In the genomic region with DNA sequence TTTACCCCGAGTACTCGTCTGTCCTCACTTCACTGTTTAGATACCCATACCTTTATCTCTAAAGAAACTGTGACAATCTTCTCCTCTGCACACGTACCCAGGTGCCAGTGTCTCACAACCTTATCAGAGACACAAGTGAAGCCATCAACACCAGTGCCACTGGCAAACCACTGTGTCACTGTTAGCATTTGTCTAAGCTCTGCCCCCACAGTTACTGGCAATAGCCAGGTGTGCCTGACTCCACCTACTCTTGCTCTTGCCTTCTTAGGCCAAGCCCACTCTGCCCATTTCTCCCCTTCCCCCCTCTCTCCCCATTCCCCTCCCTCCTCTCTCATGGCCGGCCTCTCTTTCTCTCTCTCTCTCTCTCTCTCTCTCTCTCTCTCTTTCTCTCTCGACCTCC, we compare ENCODE assay signal across 24 mouse cellular contexts. TPM values are rescaled to one million over a fixed set of nuclear protein-coding genes. Genes with fewer than 3 reads are reported as not detected.
A peak's percentile ranks its signal among the peaks of the same experiment; 100 is the strongest.
DNase-seq lines count a peak whose midpoint lies in the region; ATAC-seq and TF ChIP-seq lines count a peak whose summit lies in the region.
"Had no signal": no experiment of that assay in that cellular context is flagged by ENCODE, and none has a peak within 500 bp of the region (broad histone marks: within the 10 kb centered on the region; RNA-seq: fewer than 3 reads in every experiment).

No protein-coding gene starts in this region.

- no peak overlapping the region for H3K27ac ChIP-seq in midbrain, embryonic 11.5 days (ENCODE audit: low read depth, low read length)
- H3K27ac ChIP-seq in midbrain, embryonic 14.5 days (replicated peaks; ENCODE audit: low read depth, low read length), result no peak overlapping the region
- H3K27ac ChIP-seq in ES-Bruce4 (ENCODE audit: insufficient read depth, low read length), result no peak overlapping the region
- H3K27ac ChIP-seq: embryonic facial prominence, embryonic 15.5 days; forebrain, embryonic 10.5 days; heart, embryonic 13.5 days had no signal

- TF ChIP-seq CTCF in ES-Bruce4 (IDR thresholded peaks at IDR 0.05; ENCODE audit: low read depth, low read length), result no peak

- H3K4me1 ChIP-seq in midbrain, embryonic 11.5 days (ENCODE audit: control insufficient read depth, insufficient read depth, low read length), result peaks cover 14% of the 10 kb centered on the region
- peaks cover 18% of the 10 kb centered on the region for H3K4me1 ChIP-seq in midbrain, embryonic 14.5 days (ENCODE audit: control insufficient read depth, insufficient read depth, low read length)
- H3K4me1 ChIP-seq in ES-Bruce4 (ENCODE audit: control insufficient read depth, insufficient read depth, low read length), result peaks cover 10% of the 10 kb centered on the region

- no peaks in the 10 kb centered on the region for H3K36me3 ChIP-seq in midbrain, embryonic 11.5 days (ENCODE audit: control insufficient read depth, insufficient read depth, low read length)
- no peaks in the 10 kb centered on the region for H3K36me3 ChIP-seq in midbrain, embryonic 14.5 days (ENCODE audit: control insufficient read depth, insufficient read depth, low read length)
- H3K36me3 ChIP-seq in ES-Bruce4 (ENCODE audit: control insufficient read depth, insufficient read depth, low read length, poor library complexity, severe bottlenecking), result no peaks in the 10 kb centered on the region
- H3K36me3 ChIP-seq: embryonic facial prominence, embryonic 15.5 days; forebrain, embryonic 10.5 days; G1E; heart, embryonic 13.5 days had no signal

- no peak overlapping the region for H3K4me3 ChIP-seq in midbrain, embryonic 11.5 days (ENCODE audit: low read depth, low read length)
- H3K4me3 ChIP-seq in midbrain, embryonic 14.5 days (replicated peaks; ENCODE audit: low read depth, low read length), result no peak overlapping the region
- no peak overlapping the region for H3K4me3 ChIP-seq in ES-Bruce4 (ENCODE audit: low read depth, low read length)
- H3K4me3 ChIP-seq: embryonic facial prominence, embryonic 15.5 days; erythroblast, embryonic 14.5 days; forebrain, embryonic 10.5 days; heart, embryonic 13.5 days had no signal

- WGBS in midbrain, embryonic 11.5 days, result 39% methylated on average over 5 of the region's 5 CpGs
- WGBS in midbrain, embryonic 14.5 days, result 54% methylated on average over 5 of the region's 5 CpGs

- peak; percentile 27 for DNase-seq in CD4-positive, CD25-positive, alpha-beta regulatory T cell, adult 2 months (ENCODE audit: low read depth, low spot score)
- peak; percentile 59 for DNase-seq in midbrain, embryonic 11.5 days (ENCODE audit: low spot score, missing footprints)
- DNase-seq in midbrain, embryonic 14.5 days, result no peak
- no peak for DNase-seq in embryo, embryonic 10.5 days (ENCODE audit: low spot score)
- DNase-seq in layer of hippocampus, adult 9-11 months, result no peak
- DNase-seq: adrenal gland, adult 8-10 months; adrenal gland, postnatal 36 days; B cell, adult 2 months; cerebellum, adult 2 months; cerebellum, postnatal 10 days; embryo, embryonic 11 days; gastrocnemius, postnatal 36 days; heart, adult 11 months; heart, postnatal 36 days had no signal

- H3K9me3 ChIP-seq in midbrain, embryonic 11.5 days (ENCODE audit: control insufficient read depth, low read length), result no peaks in the 10 kb centered on the region
- H3K9me3 ChIP-seq in midbrain, embryonic 14.5 days (ENCODE audit: control insufficient read depth, low read length), result no peaks in the 10 kb centered on the region
- H3K9me3 ChIP-seq in ES-Bruce4 (replicated peaks; ENCODE audit: control insufficient read depth, insufficient read depth, low read length, poor library complexity, severe bottlenecking), result no peaks in the 10 kb centered on the region
- H3K9me3 ChIP-seq: embryonic facial prominence, embryonic 15.5 days; forebrain, embryonic 10.5 days; G1E; heart, embryonic 13.5 days had no signal

- no peak overlapping the region for H3K9ac ChIP-seq in midbrain, embryonic 11.5 days (ENCODE audit: low read length)
- no peak overlapping the region for H3K9ac ChIP-seq in midbrain, embryonic 14.5 days (replicated peaks; ENCODE audit: low read length)
- no peak overlapping the region for H3K9ac ChIP-seq in ES-Bruce4 (ENCODE audit: low read depth, poor library complexity, severe bottlenecking)
- H3K9ac ChIP-seq: embryonic facial prominence, embryonic 15.5 days; heart, embryonic 13.5 days had no signal

- TF ChIP-seq EP300 in ES-Bruce4 (IDR thresholded peaks at IDR 0.05; ENCODE audit: insufficient read depth, low read depth, low read length), result 0 out of 2 replicates have a peak, but pooled peaks have one; percentile 14

- ATAC-seq in CD4-positive, CD25-positive, alpha-beta regulatory T cell, adult 4 months, result no peak
- no peak for ATAC-seq in midbrain, embryonic 11.5 days (ENCODE audit: low FRiP score)
- ATAC-seq in midbrain, embryonic 14.5 days (ENCODE audit: low FRiP score, low TSS enrichment), result no peak
- peak; percentile 79 for ATAC-seq in megakaryocyte-erythroid progenitor cell, adult 5-6 weeks (replicated peaks; ENCODE audit: low FRiP score, low TSS enrichment, poor library complexity, severe bottlenecking)
- ATAC-seq: forebrain, embryonic 14.5 days had no signal

- TF ChIP-seq POLR2A in ES-Bruce4 (IDR thresholded peaks at IDR 0.05; ENCODE audit: insufficient read depth, low read length), result no peak

- H3K4me2 ChIP-seq in midbrain, embryonic 11.5 days, result no peak overlapping the region
- H3K4me2 ChIP-seq in midbrain, embryonic 14.5 days (ENCODE audit: low read length), result no peak overlapping the region
- H3K4me2 ChIP-seq: embryonic facial prominence, embryonic 15.5 days; heart, embryonic 13.5 days had no signal

- no peaks in the 10 kb centered on the region; the same call in 1 of the 2 replicates for H3K27me3 ChIP-seq in midbrain, embryonic 11.5 days (ENCODE audit: control insufficient read depth, insufficient read depth, low read length)
- H3K27me3 ChIP-seq in midbrain, embryonic 14.5 days (ENCODE audit: control insufficient read depth, insufficient read depth, low read length), result no peaks in the 10 kb centered on the region
- no peaks in the 10 kb centered on the region for H3K27me3 ChIP-seq in ES-Bruce4 (ENCODE audit: control insufficient read depth, insufficient read depth, low read length, poor library complexity, severe bottlenecking)
- H3K27me3 ChIP-seq: CH12.LX; embryonic facial prominence, embryonic 15.5 days had no signal

RNA-seq across cellular contexts. Expression of gene Znrf2, which starts 54.2 kb away (rescaled TPM):
- polyA plus RNA-seq in CD4-positive, CD25-positive, alpha-beta regulatory T cell, adult 4 months (2017; shearing (Covaris generic)), result 10 to 100 TPM; 22.9 to 26.1 TPM
- polyA plus RNA-seq in midbrain, embryonic 11.5 days (2014; fragmentation: Nextera tagmentation; extraction: Ambion mirVana), result 2.9 and 3.5 TPM in 2 replicates
- 8.8 and 11.6 TPM in 2 replicates for polyA plus RNA-seq in midbrain, embryonic 14.5 days (2014; fragmentation: Nextera tagmentation; extraction: Ambion mirVana)
- polyA plus RNA-seq in ES-Bruce4 (2011; ENCODE audit: insufficient read depth, insufficient read length, low read depth, missing spikeins), result 34.5 and 37.0 TPM in 2 replicates
- total RNA-seq in megakaryocyte-erythroid progenitor cell, adult 5-6 weeks (2014; fragmentation: Nextera tagmentation), result 16.1 and 25.6 TPM in 2 replicates
- total RNA-seq in megakaryocyte-erythroid progenitor cell, adult 5-6 weeks (2017), result 27.2 and 46.6 TPM in 2 replicates

Comparison
In these comparisons a context has a peak if more than half of its experiments do, and no peak if none do; other contexts are left out.
1. DNase-seq: peak in CD4-positive, CD25-positive, alpha-beta regulatory T cell, adult 2 months (single experiment) and midbrain, embryonic 11.5 days (single experiment); none in midbrain, embryonic 14.5 days (single experiment), embryo, embryonic 10.5 days (single experiment) and layer of hippocampus, adult 9-11 months (single experiment).